Mouse (Mus musculus): ENCODE results near the gene Gnb2.

The Gnb2 gene

DNA sequence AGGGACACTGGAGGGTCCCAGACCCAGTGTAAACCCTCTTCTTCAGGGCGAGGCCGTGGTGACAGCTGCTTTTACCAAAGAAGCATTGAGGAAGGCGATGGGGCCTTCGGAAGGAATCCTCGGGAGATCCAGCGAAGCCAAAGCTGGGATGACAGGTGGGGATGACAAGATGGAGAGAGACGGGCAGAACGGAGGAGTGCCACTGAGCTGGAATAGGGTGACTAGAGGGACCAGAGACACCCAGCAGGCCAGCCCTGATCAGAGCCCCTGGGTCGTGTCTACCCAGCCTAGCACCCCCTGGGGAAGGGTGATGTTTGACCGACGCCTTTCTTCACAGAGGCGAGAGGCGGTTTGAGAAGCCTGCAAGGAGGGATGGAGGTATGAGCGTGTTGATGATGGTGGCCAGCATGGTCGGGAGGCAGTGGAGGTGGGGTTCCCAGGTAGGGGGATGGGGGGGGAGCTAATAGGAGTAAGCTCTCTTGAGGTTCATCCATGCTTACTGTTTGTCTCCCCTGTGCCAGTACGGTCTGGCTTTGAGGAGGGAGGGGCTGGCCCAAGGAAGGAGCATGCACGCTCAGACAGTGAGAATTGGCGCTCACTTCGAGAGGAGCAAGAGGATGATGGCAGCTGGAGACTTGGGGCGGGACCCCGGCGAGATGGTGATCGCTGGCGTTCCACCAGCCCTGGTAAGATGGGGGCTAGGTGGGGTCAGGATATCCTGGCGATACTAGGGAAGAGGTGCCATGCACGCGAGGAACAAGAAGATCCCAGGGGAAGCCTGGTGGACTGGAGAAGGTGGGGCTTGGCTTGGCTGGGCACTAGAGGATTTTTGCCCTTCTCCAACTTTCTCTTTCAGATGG, 13.4 kb downstream of the Gnb2 start:
- WGBS: 87% methylated on average over 27 of the region's 27 CpGs

DNA sequence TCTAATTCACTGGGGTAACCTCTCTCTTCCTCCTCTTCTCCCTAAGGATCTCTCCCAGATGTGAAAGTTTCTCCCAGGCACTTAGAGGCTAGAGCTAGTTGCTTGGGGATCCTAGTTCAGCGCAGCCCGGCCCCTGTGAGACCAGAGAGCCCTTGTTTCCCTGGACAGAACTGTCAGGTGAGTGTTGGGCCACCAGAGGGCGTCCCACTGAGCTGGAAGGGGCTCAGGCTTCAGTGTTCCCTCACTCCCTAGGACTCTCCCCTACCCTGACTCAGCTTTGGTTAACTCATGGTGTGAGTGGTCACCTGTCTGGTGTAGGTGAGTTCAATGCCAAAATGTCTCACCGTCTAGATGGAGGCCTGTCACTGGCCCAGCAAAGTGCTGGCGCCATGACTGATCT, 14.9 kb downstream of the Gnb2 start, which contains the start of gene Gigyf1:
Gene Gigyf1 (plus strand): TSS at position 113 of the 400 bp plus-strand sequence.
- 67% methylated on average over 5 of the region's 5 CpGs for WGBS

DNA sequence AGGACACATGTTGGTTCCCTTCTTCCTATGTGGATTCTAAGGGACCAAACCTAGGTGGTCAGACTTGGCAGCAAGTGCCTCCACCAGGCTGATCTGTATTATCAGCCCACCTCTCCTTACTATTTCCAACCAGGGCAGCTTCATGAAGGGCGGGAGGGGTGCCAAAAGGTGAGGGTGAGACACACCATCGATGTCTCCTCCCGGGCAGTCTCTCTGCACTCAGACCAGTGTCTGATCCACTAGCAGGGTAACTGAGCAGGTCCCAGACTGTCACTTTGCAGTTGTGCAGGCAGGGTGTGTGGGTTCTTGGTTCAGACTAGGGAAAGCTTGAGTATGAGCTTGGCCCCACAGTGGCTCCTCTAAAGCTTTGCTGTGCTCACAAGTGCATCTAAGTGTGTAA, 18.5 kb downstream of the Gnb2 start:
- 85% methylated on average over 3 of the region's 3 CpGs for WGBS

DNA sequence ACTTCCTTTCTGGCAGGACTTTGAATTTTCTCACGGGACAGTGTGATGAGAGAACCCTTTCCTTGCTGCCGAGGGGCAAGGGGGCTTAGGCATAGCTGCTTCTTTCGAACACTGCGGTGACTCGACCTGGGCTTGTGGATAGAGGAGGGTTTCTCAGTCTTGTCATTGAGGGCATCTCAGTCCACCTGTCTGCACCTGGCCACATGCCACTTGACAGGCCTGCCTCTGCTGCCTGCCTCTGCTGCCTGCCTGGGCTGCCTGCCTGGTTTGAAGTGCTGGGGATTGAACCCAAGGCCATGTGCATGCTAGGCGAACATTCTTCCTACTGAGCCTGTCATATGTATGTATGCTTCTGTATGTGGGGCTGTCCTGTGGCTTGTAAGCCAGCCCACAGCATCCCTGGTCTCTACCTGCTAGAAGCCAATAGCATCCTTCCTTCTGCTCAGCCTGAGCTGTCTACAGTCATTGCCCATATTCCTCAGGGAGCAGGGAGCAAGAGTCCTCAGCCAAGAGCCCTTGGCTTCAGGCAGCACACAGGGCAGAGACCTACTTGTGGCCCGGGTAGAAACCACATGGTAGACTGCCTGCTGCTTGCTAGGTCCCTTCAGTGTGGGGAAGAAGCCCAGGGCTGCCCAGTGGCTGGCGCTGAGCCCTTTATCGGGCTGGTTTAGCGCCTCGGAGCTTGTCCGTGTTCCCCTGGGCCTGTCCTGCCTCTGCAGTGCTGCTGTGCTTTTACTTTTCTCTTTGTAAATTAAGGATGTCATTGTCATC, 19.2 kb downstream of the Gnb2 start:
- 65% methylated on average over 12 of the region's 12 CpGs for WGBS

DNA sequence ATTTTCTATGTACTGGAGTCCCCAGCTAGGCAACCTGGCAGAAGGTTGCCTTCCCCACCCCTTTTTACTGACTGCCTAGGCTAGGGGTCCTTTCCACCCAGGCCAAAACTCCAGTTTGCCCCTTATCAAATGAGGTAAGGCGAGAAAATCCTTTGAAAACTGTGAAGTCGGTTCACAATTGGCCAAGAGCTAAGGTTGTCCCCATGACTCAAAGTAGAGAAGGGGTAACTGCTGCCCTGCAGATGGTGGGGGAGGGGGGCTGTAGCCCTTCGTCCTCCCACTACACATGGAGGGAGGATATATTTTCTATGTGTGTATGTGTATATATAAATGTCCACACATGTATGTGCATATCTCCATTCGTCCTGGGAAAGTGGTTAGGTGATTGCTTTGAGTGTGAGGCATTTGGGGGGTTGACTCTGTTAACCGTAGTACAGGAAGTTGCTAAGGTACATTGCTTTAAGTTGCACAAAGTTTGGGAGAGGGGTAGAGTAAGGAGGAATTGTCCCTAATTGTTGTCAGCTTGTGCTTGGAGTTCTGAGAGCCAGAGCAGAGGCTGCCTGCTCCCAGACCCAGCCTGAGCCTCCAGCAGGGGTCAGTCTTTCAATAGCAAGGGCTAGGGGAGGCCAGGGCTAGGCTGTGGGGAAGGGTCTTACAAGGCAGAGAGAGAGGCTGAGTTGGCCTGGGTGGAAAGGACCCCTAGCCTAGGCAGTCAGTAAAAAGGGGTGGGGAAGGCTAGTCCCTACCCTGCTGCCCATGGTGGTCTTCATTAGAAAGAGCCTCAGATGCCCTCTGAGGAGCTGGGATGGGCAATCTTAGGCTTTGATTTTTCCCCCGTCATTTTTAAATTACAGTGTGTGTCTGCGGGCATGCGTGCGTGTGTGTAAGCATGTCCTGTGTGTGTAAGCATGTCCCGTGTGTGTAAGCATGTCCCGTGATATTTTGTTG, 20.2 kb downstream of the Gnb2 start:
- WGBS: 69% methylated on average over 11 of the region's 11 CpGs

DNA sequence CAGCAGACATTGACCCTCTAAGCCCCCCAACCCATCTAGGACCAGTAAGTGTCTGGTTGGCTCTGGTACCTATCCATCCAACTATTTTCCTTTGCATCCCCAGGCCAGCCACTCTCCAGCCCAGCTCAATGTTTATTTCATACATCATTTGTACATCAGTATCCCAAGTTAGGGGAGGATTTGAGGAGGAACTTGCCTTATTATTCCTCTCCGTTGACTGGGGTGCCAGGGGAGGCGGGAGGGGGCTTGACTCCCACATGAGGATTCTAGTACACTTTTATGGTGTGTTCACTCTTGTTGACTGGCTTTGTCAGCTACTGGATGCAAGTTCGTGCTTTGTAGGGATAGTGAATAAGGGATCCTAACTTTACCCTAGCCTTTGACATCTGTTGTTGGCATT, 21.6 kb downstream of the Gnb2 start:
- 33% methylated on average over 3 of the region's 3 CpGs for WGBS

DNA sequence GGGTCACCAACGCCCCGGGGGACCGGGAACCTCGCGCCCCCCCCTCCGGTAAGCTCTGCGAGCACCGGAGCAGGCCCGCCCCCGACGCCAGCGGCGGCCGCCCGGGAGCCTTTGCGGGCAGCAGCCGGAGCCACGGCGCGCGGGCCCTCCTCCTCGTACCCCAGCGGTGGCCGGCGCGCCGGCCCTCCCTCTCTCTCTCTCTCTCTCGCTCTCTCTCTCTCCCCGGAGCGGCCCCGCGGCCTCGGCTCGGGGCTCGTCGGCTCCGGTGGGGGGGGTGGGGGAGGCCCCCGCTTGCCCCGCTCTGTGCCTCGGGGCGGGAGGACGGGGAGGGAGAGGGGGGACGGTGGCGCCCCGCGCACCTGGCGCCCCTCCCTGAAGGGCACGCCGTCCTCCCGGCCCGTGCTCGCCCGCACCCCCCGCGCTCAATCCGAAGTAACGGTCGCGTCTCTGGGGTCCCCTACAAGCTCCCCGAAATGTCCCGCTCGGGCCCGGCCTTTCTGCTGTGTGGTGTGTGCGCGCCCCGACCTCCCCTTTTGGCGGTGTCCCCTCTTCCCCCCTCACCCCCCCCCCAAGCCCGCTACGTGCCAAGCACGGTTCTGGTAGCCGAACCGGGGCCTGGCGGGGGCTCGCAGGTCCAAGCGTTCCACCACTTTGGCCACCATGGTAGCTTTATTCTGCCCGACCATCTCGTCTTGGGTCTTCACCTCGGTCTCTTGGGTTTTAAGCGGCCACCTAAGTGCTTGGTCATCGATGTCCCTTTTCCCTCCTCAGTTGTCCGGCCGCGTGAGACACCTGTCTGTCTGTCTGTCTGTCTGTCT, 22.5 kb downstream of the Gnb2 start:
- 0% methylated on average over 57 of the region's 83 CpGs for WGBS

DNA sequence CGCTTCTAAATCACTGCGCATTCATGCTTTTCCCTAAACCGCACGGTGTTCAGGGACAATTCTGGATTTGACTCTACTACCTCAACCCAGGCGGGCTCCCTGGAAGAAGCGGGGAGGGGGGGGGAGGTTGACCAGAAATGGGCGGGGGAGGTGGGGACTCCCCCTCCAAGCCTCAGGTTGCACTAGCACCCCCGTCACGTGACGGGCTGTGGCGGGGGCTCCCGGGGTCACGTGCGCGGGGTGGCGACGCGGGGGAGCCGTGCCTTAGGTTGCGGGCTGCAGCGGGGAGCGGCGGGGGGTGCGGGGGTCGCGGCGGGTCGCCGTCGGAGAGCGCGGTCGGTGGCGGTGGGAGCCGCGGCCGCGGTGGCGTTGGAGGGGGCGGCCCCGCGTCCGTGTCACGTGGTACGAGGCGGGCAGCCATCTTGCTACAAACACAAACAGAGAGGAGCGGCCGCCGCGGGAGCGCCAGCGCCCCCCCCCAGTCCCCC, 23.3 kb downstream of the Gnb2 start:
- 1% methylated on average over 29 of the region's 52 CpGs for WGBS

DNA sequence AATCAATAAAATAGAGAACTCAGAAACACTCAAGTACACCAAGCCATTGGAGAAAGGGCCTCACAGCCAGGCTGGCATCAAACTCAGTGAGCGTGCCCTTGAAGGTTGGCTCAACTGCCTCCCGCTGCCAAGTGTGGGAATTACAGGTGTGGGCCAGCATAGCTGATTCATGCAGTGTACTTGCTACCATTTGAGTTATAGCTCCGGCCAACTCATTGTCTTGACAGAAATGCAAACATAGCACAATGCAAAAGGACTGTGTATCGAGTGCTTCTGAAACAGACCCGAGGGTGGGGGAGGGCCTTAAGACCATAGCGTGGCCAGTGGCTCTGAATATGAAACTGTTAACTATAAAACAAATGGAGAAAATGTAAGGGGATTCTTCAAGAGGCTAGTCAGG, 29.3 kb downstream of the Gnb2 start:
- 73% methylated on average over 6 of the region's 6 CpGs for WGBS

DNA sequence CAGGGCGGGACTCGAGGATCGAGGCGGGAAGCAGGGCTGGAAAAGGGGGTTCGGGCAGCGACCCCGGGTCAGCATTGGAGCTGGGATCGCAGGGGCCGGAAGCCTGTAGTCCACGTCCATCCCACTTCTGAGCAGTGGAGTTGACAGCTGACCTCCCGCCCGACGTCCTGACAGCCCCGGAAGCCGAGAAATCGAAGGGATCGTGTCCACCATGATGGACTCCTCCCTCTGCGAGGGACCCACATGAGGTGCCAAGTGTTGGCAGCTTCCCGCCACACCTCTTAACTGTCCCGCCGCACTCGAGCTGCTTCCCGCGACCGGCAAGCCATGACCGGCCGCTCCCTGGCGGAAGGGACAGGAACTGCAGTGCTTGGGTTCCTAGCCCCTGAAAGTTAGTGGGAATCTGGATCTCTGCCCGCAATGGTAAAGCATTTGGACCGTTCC, 30.6 kb downstream of the Gnb2 start:
- under 1% methylated on average over 30 of the region's 30 CpGs for WGBS

DNA sequence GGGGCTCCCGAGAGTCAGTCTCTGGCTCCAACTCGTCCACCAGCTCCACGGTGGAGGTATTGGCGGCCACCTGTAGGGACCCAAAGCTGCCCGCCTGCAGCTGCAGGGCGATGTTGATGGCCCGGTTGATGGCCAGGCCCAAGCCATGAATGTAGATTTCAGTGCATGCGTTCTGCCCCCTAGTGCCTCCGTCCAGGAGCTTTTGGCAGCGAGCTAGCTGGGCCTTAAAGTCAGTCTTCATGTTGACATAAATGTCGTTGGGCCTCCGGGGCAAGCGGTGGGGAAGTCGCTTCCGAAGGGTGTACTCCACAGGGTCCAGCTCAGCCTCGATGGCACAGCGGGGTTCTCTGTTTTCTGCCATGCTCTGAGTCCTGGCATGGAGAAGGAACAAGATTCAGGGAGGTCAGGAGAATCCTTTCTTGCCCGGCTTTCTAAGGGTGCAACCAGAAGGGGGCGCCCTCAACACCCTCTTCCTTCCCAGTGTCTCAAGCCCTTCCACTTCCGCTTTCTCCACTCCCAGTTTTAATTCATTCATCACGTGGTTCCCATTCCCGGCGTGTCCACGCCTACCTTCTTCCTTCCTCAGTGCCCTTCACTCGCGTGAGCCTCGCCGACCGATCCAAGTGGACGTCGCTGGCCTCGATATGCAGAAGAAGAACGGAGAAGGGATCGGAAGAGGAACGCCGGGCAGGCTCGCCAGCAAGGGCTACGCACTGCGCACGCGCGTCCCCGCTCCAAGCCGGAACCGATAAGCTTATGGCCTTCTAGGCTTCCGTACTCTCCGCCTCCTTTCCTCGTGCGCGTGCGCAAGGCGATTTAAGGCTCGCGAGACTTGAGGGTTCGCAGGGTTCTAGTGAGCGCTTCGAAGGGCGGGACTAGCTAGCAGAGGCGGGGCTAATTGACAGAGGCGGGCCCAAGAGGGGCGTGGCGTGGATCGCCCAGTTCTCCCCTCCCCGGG, 31.3 kb downstream of the Gnb2 start, which contains the start of gene Pop7:
Gene Pop7 (minus strand): TSS at position 810 of the 958 bp plus-strand sequence.
- WGBS: 2% methylated on average over 64 of the region's 64 CpGs

DNA sequence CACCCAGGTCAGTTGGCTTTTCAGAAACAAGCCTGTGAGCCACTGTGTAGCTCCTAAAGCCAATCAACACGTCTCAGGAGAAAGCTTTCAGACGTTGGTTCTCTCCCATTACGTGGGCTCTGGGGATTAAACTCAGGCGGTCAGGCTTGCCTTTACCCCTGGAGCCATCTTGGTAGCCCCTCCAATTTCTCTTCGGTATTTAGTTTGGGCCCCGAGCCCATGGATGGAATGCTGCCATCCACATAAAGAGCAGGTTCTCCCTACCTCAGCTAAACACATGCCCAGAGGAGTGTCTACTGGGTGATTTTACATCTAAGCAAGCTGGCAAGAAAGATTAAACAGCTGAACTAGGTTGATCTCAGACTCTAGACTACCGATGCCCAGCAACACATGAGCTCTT, 33.1 kb downstream of the Gnb2 start:
- 91% methylated on average over 7 of the region's 7 CpGs for WGBS

DNA sequence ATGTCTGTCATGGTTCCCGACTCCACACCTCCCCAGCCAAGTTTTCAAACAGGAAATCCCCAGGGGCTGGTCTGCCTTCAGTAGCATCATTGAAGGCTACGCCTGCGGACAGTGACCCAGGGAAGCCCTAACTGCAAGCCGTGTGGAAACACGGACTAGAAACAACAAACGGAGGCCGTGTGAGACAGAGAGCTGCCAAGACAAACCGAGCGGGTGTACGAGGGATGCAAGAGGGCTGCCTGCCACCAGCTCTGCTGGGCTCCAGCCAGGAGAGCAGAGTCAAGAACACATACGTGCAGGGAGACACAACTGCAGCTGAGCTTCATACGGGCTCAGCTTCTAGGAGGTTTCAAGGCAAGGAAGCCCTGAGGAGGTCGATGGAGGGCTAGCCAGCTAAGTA, 39.5 kb downstream of the Gnb2 start:
- WGBS: 34% methylated on average over 13 of the region's 13 CpGs

DNA sequence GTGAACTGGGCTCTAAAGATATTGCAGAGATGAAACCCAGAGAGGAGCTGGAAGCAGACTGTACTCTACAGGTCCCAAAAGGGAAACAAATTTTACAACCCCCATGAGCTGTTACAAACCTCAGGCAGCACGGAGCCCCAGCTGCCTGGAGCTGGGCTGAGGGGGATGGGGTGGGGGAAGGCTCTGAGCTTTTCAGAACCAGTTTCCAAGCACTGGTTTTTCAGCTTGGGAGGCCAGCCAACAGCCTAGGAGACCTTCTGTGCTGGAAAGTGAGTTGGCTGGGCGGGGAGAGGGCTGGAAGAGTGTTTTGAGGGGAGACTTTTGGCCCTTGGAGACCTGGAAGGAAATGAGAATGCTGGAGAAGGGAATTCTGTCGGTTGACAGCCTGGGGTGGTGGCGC, 41.8 kb downstream of the Gnb2 start:
- 49% methylated on average over 4 of the region's 4 CpGs for WGBS

DNA sequence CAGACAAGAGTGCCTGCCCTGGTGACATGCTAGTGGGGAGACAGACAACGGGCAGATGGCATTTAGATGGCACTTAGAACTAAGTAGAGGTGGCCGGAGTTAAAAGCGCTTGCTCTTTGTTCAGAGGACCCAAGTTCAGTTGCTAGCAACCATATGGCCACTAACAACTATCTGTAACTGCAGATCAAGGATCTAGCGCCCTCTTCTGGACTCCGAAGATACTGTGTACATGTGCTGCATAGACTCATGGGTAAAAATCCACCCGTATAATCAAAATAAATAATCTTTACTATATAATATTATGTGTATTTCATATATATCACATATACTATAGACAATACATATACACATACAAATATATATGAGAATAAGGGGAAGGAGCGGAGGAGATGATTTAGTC, 45.7 kb downstream of the Gnb2 start:
- 89% methylated on average over 7 of the region's 7 CpGs for WGBS

DNA sequence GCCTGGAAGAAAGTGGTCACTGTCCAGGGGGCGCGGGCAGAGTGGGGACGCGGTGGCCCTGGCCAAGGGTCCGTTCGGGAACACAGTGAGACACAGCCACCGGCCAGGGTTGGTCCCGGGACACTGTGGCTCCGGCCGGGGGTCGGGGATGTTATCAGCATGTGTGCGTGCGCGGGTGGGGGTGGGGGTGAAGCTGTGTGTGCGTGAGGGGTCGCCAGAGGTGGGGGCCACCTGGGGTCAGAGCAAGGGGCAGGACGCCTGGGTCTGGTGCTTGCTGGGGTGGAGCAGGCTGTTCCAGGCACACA, 47.5 kb downstream of the Gnb2 start:
- 3% methylated on average over 17 of the region's 17 CpGs for WGBS

DNA sequence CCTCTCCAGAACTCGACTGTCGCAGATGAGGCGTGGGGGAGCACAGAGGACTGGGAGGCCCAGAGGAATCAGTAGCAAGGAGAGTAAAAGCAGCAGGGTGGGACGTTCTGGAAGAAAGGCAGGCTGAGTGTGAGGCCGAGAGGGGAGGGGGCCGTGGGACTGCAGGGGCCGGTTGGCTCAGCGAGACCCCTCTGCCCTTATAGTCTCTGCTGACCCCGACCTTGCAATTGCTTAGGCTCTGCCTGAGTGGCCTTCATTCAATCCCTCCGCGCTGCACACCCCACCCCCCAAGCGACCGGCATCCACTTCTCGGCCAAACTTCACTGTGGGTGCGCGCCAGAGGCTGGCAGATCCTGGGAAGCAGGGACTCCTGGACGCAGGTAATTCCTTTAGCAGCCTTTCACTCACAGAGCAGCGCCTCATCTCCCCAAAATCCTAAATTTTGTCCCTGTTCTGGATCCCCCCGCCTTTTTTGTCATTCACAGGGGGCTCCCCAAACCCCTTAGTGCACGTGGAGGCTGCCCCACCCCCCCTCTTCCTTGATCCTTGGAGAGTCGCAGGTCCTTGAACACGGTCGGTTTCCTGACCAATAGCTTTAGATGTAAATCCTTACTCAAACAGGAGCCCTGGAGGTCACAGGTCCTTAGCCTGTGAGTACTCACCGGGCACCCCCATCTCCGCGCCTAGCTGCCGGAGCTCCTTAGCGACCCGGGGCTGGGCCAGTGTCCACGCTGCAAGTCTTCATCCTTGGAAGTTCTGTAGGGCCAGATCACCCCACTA, 48.0 kb downstream of the Gnb2 start:
- 16% methylated on average over 30 of the region's 30 CpGs for WGBS

DNA sequence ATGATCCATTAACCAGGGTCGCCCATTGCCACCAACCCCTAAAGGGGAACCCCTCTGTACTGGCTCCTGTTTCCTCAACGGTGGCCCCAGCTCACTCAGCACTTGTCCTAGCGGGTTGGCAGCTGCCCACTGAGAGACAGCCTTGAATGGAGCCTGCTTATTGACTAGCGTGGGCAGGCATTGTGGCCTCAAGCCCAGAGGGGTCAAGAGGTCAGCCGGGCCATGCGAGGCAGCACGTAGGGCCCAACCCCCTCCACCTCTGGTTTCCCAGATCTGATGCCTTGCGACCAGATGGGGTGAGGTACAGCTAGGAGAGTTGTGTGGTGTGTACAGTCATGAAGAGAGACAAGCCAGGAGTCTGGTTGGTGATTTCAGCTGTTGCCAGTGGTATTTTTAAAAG, 51.4 kb downstream of the Gnb2 start:
- 30% methylated on average over 8 of the region's 8 CpGs for WGBS
